Mouse (Mus musculus) layer of hippocampus, postnatal 10 days (tissue): ENCODE results near the gene Arhgef9. TPM values are rescaled to one million over a fixed set of nuclear protein-coding genes. Genes with fewer than 3 reads are reported as not detected.

ENCODE experiments used
- DNase-seq, 2 experiments: peaks; one replicate each; pipeline ENCODE4 v3.0.0; 2021; ENCODE audit warnings: low spot score in 2 of 2
- long read RNA-seq: library from polyadenylated mRNA; stranded (forward); transcript quantifications from one replicate; pipeline ENCODE4 v2.0.0, GENCODE M21; 2023
- total RNA-seq, 2 experiments: library from RNA; stranded (reverse); gene quantifications; 2 replicates each; pipeline ENCODE4 v1.2.3; 2021

The Arhgef9 gene
- 100 to 1,000 TPM; 139 to 150 TPM for total RNA-seq
- long read RNA-seq, full-length matches to known transcripts: 4 of 21 reads
- long read RNA-seq, partial matches to known transcripts: 2 of 21 reads
- long read RNA-seq, other reads (novel, unspliced or antisense): 15 of 21 reads

- peak; percentile 18 to 41 for DNase-seq
Observed at GRCm38 (mm10) chrX:95196104-95196919, at the start of gene Arhgef9. Gene Arhgef9 (minus strand): TSS chrX:95196856.

- DNase-seq: no peak
Observed at GRCm38 (mm10) chrX:95238896-95239295, 42.2 kb upstream of the Arhgef9 start.

GRCm38 (mm10) chrX:95195363-95196103 is 1.1 kb downstream of the Arhgef9 start:
- DNase-seq: peak in 1 of 2 experiments; percentile 9

GRCm38 (mm10) chrX:95175978-95176377 is 20.7 kb downstream of the Arhgef9 start:
- peak; percentile 57 to 64 for DNase-seq

- peak; percentile 73 to 81 for DNase-seq
Observed at GRCm38 (mm10) chrX:95166317-95166716, 30.3 kb downstream of the Arhgef9 start.

GRCm38 (mm10) chrX:95165671-95166127 is 31.0 kb downstream of the Arhgef9 start:
- DNase-seq: peak; percentile 13 to 27

- peak; percentile 10 to 16 for DNase-seq
Observed at GRCm38 (mm10) chrX:95164140-95164539, 32.5 kb downstream of the Arhgef9 start.

- no peak for DNase-seq
Observed at GRCm38 (mm10) chrX:95163452-95163851, 33.2 kb downstream of the Arhgef9 start.

GRCm38 (mm10) chrX:95156833-95157386 is 39.7 kb downstream of the Arhgef9 start:
- DNase-seq: no peak

GRCm38 (mm10) chrX:95138636-95139035 is 58.0 kb downstream of the Arhgef9 start:
- DNase-seq: no peak

GRCm38 (mm10) chrX:95133502-95133901 is 63.2 kb downstream of the Arhgef9 start:
- DNase-seq: no peak

GRCm38 (mm10) chrX:95132996-95133395 is 63.7 kb downstream of the Arhgef9 start:
- DNase-seq: no peak

GRCm38 (mm10) chrX:95131783-95132182 is 64.9 kb downstream of the Arhgef9 start:
- DNase-seq: no peak

GRCm38 (mm10) chrX:95123462-95123861 is 73.2 kb downstream of the Arhgef9 start:
- DNase-seq: no peak

- no peak for DNase-seq
Observed at GRCm38 (mm10) chrX:95104361-95104760, 92.3 kb downstream of the Arhgef9 start.

GRCm38 (mm10) chrX:95087674-95088073 is 109.0 kb downstream of the Arhgef9 start:
- DNase-seq: no peak

- DNase-seq: no peak
Observed at GRCm38 (mm10) chrX:95077013-95077699, 119.5 kb downstream of the Arhgef9 start.

- DNase-seq: no peak
Observed at GRCm38 (mm10) chrX:95027907-95028306, 168.7 kb downstream of the Arhgef9 start.

- peak; percentile 62 to 65 for DNase-seq
Observed at GRCm38 (mm10) chrX:95026361-95026892, 170.2 kb downstream of the Arhgef9 start, which contains the start of gene Spin4. Gene Spin4 (minus strand): TSS chrX:95026682.

- peak; percentile 5 to 16 for DNase-seq
Observed at GRCm38 (mm10) chrX:95025779-95026360, 170.8 kb downstream of the Arhgef9 start.
